In genomic region chr9:68912483-68913151, GRCm38 (mm10) we compare ENCODE assay signal across 12 mouse cellular contexts.
DNase-seq lines count a peak whose midpoint lies in the region; ATAC-seq lines count a peak whose summit lies in the region.
"Had no signal": no experiment of that assay in that cellular context is flagged by ENCODE, and none has a peak within 500 bp of the region (broad histone marks: within the 10 kb centered on the region; RNA-seq: fewer than 3 reads in every experiment).

No protein-coding gene starts in this region.

- no peak for DNase-seq in hindbrain, embryonic 10.5 days (ENCODE audit: low spot score)
- DNase-seq in ES-CJ7 (ENCODE audit: low read depth, low spot score), result peak; percentile 40
- no peak for DNase-seq in embryonic facial prominence, embryonic 10.5 days (ENCODE audit: low spot score)
- DNase-seq in kidney, postnatal 25 days, result peak; percentile 50 to 59
- no peak for DNase-seq in forebrain, embryonic 11.5 days (ENCODE audit: low spot score)
- DNase-seq in thymus, postnatal 10 days (ENCODE audit: low spot score in 2 of 2), result no peak
- DNase-seq: adrenal gland, postnatal 25 days; cerebellum, adult 11-12 months; embryo, embryonic 11 days; right cerebral cortex, postnatal 4 days had no signal

- 45% methylated on average over 8 of the region's 8 CpGs for WGBS in hindbrain, embryonic 10.5 days
- 36% methylated on average over 8 of the region's 8 CpGs for WGBS in hindbrain, embryonic 16.5 days
- WGBS in embryonic facial prominence, embryonic 10.5 days, result 64% methylated on average over 8 of the region's 8 CpGs
- WGBS in forebrain, embryonic 11.5 days, result 64% methylated on average over 8 of the region's 8 CpGs
- whole genome bisulfite sequencing in liver, embryonic 12.5 days (ENCODE audit: insufficient replicate concordance), result 38% methylated on average over 8 of the region's 8 CpGs

- 0 out of 2 replicates have a peak overlapping the region, but pooled peaks have one; percentile 40 for H3K27ac ChIP-seq in hindbrain, embryonic 10.5 days
- no peak overlapping the region for H3K27ac ChIP-seq in hindbrain, embryonic 16.5 days (ENCODE audit: low read depth, low read length)
- peak overlapping the region; percentile 24; the same call in 1 of the 2 replicates for H3K27ac ChIP-seq in embryonic facial prominence, embryonic 10.5 days (replicated peaks)
- no peak overlapping the region for H3K27ac ChIP-seq in forebrain, embryonic 11.5 days (ENCODE audit: low read depth, low read length)
- H3K27ac ChIP-seq in liver, embryonic 12.5 days, result no peak overlapping the region

- no peak for ATAC-seq in hindbrain, embryonic 16.5 days
- ATAC-seq in forebrain, embryonic 11.5 days (replicated peaks; ENCODE audit: low FRiP score), result no peak
- ATAC-seq in liver, embryonic 12.5 days, result no peak

- H3K4me2 ChIP-seq in hindbrain, embryonic 16.5 days (ENCODE audit: low read length), result no peak overlapping the region
- H3K4me2 ChIP-seq in forebrain, embryonic 11.5 days (ENCODE audit: low read depth, low read length, severe bottlenecking), result no peak overlapping the region
- H3K4me2 ChIP-seq in liver, embryonic 12.5 days, result no peak overlapping the region

- H3K27me3 ChIP-seq in hindbrain, embryonic 10.5 days (ENCODE audit: insufficient read depth, poor library complexity, severe bottlenecking), result no peaks in the 10 kb centered on the region
- H3K27me3 ChIP-seq in hindbrain, embryonic 16.5 days (replicated peaks; ENCODE audit: control insufficient read depth, insufficient read depth, low read length), result no peaks in the 10 kb centered on the region
- peaks cover 4% of the 10 kb centered on the region; the same call in 1 of the 2 replicates for H3K27me3 ChIP-seq in embryonic facial prominence, embryonic 10.5 days (replicated peaks; ENCODE audit: low read depth, poor library complexity, severe bottlenecking)
- H3K27me3 ChIP-seq in forebrain, embryonic 11.5 days (ENCODE audit: control insufficient read depth, insufficient read depth, low read length), result no peaks in the 10 kb centered on the region
- H3K27me3 ChIP-seq in liver, embryonic 12.5 days (replicated peaks), result no peaks in the 10 kb centered on the region

- H3K4me1 ChIP-seq in hindbrain, embryonic 10.5 days (replicated peaks), result peaks cover 14% of the 10 kb centered on the region
- peaks cover 9% of the 10 kb centered on the region for H3K4me1 ChIP-seq in hindbrain, embryonic 16.5 days (ENCODE audit: control insufficient read depth, insufficient read depth, low read depth, low read length)
- H3K4me1 ChIP-seq in embryonic facial prominence, embryonic 10.5 days, result peaks cover 26% of the 10 kb centered on the region
- H3K4me1 ChIP-seq in forebrain, embryonic 11.5 days (replicated peaks; ENCODE audit: control insufficient read depth, insufficient read depth, low read length), result no peaks in the 10 kb centered on the region
- no peaks in the 10 kb centered on the region for H3K4me1 ChIP-seq in liver, embryonic 12.5 days

- no peaks in the 10 kb centered on the region for H3K36me3 ChIP-seq in hindbrain, embryonic 10.5 days
- no peaks in the 10 kb centered on the region for H3K36me3 ChIP-seq in hindbrain, embryonic 16.5 days (ENCODE audit: control insufficient read depth, insufficient read depth, low read length)
- no peaks in the 10 kb centered on the region for H3K36me3 ChIP-seq in embryonic facial prominence, embryonic 10.5 days (replicated peaks)
- H3K36me3 ChIP-seq in forebrain, embryonic 11.5 days (ENCODE audit: control insufficient read depth, insufficient read depth, low read length), result no peaks in the 10 kb centered on the region
- no peaks in the 10 kb centered on the region for H3K36me3 ChIP-seq in liver, embryonic 12.5 days

- H3K4me3 ChIP-seq in hindbrain, embryonic 10.5 days, result no peak overlapping the region
- no peak overlapping the region for H3K4me3 ChIP-seq in hindbrain, embryonic 16.5 days (ENCODE audit: low read length)
- no peak overlapping the region for H3K4me3 ChIP-seq in embryonic facial prominence, embryonic 10.5 days
- no peak overlapping the region for H3K4me3 ChIP-seq in forebrain, embryonic 11.5 days (ENCODE audit: low read depth, low read length)
- H3K4me3 ChIP-seq in liver, embryonic 12.5 days, result no peak overlapping the region

- H3K9ac ChIP-seq in hindbrain, embryonic 16.5 days (ENCODE audit: low read depth, low read length), result no peak overlapping the region
- H3K9ac ChIP-seq in forebrain, embryonic 11.5 days (ENCODE audit: low read length), result no peak overlapping the region
- no peak overlapping the region for H3K9ac ChIP-seq in liver, embryonic 12.5 days

- H3K9me3 ChIP-seq in hindbrain, embryonic 10.5 days, result no peaks in the 10 kb centered on the region
- no peaks in the 10 kb centered on the region for H3K9me3 ChIP-seq in hindbrain, embryonic 16.5 days (ENCODE audit: control insufficient read depth, low read length)
- H3K9me3 ChIP-seq in embryonic facial prominence, embryonic 10.5 days, result no peaks in the 10 kb centered on the region
- no peaks in the 10 kb centered on the region for H3K9me3 ChIP-seq in forebrain, embryonic 11.5 days (ENCODE audit: control insufficient read depth, low read length)
- H3K9me3 ChIP-seq in liver, embryonic 12.5 days (replicated peaks), result no peaks in the 10 kb centered on the region

Comparison
In these comparisons a context has a peak if more than half of its experiments do, and no peak if none do; other contexts are left out.
1. H3K27ac ChIP-seq: peak in hindbrain, embryonic 10.5 days (single experiment) and embryonic facial prominence, embryonic 10.5 days (single experiment); none in hindbrain, embryonic 16.5 days (single experiment), forebrain, embryonic 11.5 days (single experiment) and liver, embryonic 12.5 days (single experiment).
2. DNase-seq: peak in ES-CJ7 (single experiment) and kidney, postnatal 25 days (2 of 2); none in hindbrain, embryonic 10.5 days (single experiment), embryonic facial prominence, embryonic 10.5 days (single experiment), forebrain, embryonic 11.5 days (single experiment) and thymus, postnatal 10 days (0 of 2).